Comparison of ENCODE assay signal across 24 mouse cellular contexts in genomic region chr10:16878197-16878596, GRCm38 (mm10).
DNase-seq lines count a peak whose midpoint lies in the region; ATAC-seq and TF ChIP-seq lines count a peak whose summit lies in the region.
"Had no signal": no experiment of that assay in that cellular context is flagged by ENCODE, and none has a peak within 500 bp of the region (broad histone marks: within the 10 kb centered on the region; RNA-seq: fewer than 3 reads in every experiment).

No protein-coding gene starts in this region.

- no peaks in the 10 kb centered on the region for H3K9me3 ChIP-seq in ES-Bruce4 (replicated peaks; ENCODE audit: control insufficient read depth, insufficient read depth, low read length, poor library complexity, severe bottlenecking)
- H3K9me3 ChIP-seq in intestine, embryonic 15.5 days = no peaks in the 10 kb centered on the region
- H3K9me3 ChIP-seq: embryonic facial prominence, embryonic 10.5 days; forebrain, embryonic 10.5 days; heart, embryonic 15.5 days; hindbrain, embryonic 10.5 days had no signal

- H3K4me2 ChIP-seq in intestine, embryonic 15.5 days (replicated peaks) = no peak overlapping the region
- H3K4me2 ChIP-seq: heart, embryonic 11.5 days; heart, embryonic 15.5 days; hindbrain, embryonic 14.5 days had no signal

- H3K4me1 ChIP-seq in ES-Bruce4 (ENCODE audit: control insufficient read depth, insufficient read depth, low read length) = no peaks in the 10 kb centered on the region
- peaks cover 6% of the 10 kb centered on the region; the same call in 1 of the 2 replicates for H3K4me1 ChIP-seq in embryonic fibroblast, embryonic 13.5 days (ENCODE audit: control insufficient read depth, insufficient read depth, low read length)
- no peaks in the 10 kb centered on the region for H3K4me1 ChIP-seq in intestine, embryonic 15.5 days (replicated peaks)
- H3K4me1 ChIP-seq: embryonic facial prominence, embryonic 10.5 days; forebrain, embryonic 10.5 days; heart, embryonic 15.5 days; hindbrain, embryonic 10.5 days had no signal

- peak; percentile 78 for DNase-seq in 3T3-L1 (ENCODE audit: low read depth, low spot score)
- peak; percentile 54 for DNase-seq in Muller cell, postnatal 12 days (ENCODE audit: inconsistent ontology term)
- no peak for DNase-seq in spleen, adult 12 weeks (ENCODE audit: low spot score)
- no peak for DNase-seq in natural killer cell, adult 2 months (ENCODE audit: low spot score in 2 of 2)
- DNase-seq: adrenal gland, postnatal 14 days; cerebellum, adult 18-20 months; cerebellum, adult 9-11 months; cerebellum, postnatal 36 days; heart, adult 2 months; heart, postnatal 14 days; kidney, adult 2 months had no signal

- H3K9ac ChIP-seq in ES-Bruce4 (ENCODE audit: low read depth, poor library complexity, severe bottlenecking) = no peak overlapping the region
- H3K9ac ChIP-seq in intestine, embryonic 15.5 days = no peak overlapping the region
- H3K9ac ChIP-seq: heart, embryonic 15.5 days; hindbrain, embryonic 14.5 days had no signal

- no peak for ATAC-seq in intestine, embryonic 15.5 days
- ATAC-seq: activated CD4-positive, CD25-positive, alpha-beta regulatory T cell, adult 4 months; forebrain, embryonic 14.5 days; intestine, embryonic 16.5 days had no signal

- H3K36me3 ChIP-seq in ES-Bruce4 (ENCODE audit: control insufficient read depth, insufficient read depth, low read length, poor library complexity, severe bottlenecking) = no peaks in the 10 kb centered on the region
- no peaks in the 10 kb centered on the region for H3K36me3 ChIP-seq in intestine, embryonic 15.5 days
- H3K36me3 ChIP-seq: embryonic facial prominence, embryonic 10.5 days; forebrain, embryonic 10.5 days; heart, embryonic 15.5 days; hindbrain, embryonic 10.5 days had no signal

- TF ChIP-seq POLR2A in ES-Bruce4 (IDR thresholded peaks at IDR 0.05; ENCODE audit: insufficient read depth, low read length) = no peak
- TF ChIP-seq POLR2A in embryonic fibroblast, embryonic 13.5 days (IDR thresholded peaks at IDR 0.05; ENCODE audit: low read depth, low read length) = no peak

- TF ChIP-seq CTCF in ES-Bruce4 (IDR thresholded peaks at IDR 0.05; ENCODE audit: low read depth, low read length) = no peak
- no peak for TF ChIP-seq CTCF in embryonic fibroblast, embryonic 13.5 days (IDR thresholded peaks at IDR 0.05; ENCODE audit: borderline replicate concordance, insufficient read depth, low read length)

- peak; percentile 56; the same call in 1 of the 2 replicates for TF ChIP-seq EP300 in ES-Bruce4 (IDR thresholded peaks at IDR 0.05; ENCODE audit: insufficient read depth, low read depth, low read length)

- H3K4me3 ChIP-seq in ES-Bruce4 (ENCODE audit: low read depth, low read length) = no peak overlapping the region
- H3K4me3 ChIP-seq in embryonic fibroblast, embryonic 13.5 days (ENCODE audit: insufficient read depth, low read length) = no peak overlapping the region
- H3K4me3 ChIP-seq in intestine, embryonic 15.5 days (replicated peaks) = no peak overlapping the region
- H3K4me3 ChIP-seq: embryonic facial prominence, embryonic 10.5 days; erythroblast, embryonic 14.5 days; forebrain, embryonic 10.5 days; heart, adult 2 months; heart, embryonic 15.5 days; hindbrain, embryonic 10.5 days had no signal

- H3K27ac ChIP-seq in ES-Bruce4 (ENCODE audit: insufficient read depth, low read length) = 0 out of 2 replicates have a peak overlapping the region, but pooled peaks have one; percentile 54
- H3K27ac ChIP-seq in embryonic fibroblast, embryonic 13.5 days (ENCODE audit: insufficient read depth, low read length) = peak overlapping the region; percentile 4; the same call in 1 of the 2 replicates
- no peak overlapping the region for H3K27ac ChIP-seq in intestine, embryonic 15.5 days
- H3K27ac ChIP-seq: embryonic facial prominence, embryonic 10.5 days; forebrain, embryonic 10.5 days; heart, adult 2 months; heart, embryonic 15.5 days; hindbrain, embryonic 10.5 days; hindbrain, embryonic 14.5 days had no signal

- H3K27me3 ChIP-seq in ES-Bruce4 (ENCODE audit: control insufficient read depth, insufficient read depth, low read length, poor library complexity, severe bottlenecking) = no peaks in the 10 kb centered on the region
- H3K27me3 ChIP-seq in intestine, embryonic 15.5 days (replicated peaks) = no peaks in the 10 kb centered on the region
- H3K27me3 ChIP-seq: heart, embryonic 15.5 days had no signal

Comparison
In these comparisons a context has a peak if more than half of its experiments do, and no peak if none do; other contexts are left out.
1. DNase-seq: peak in 3T3-L1 (single experiment) and Muller cell, postnatal 12 days (single experiment); none in spleen, adult 12 weeks (single experiment) and natural killer cell, adult 2 months (0 of 2).